Comparison of ENCODE assay signal across 25 mouse cellular contexts in the genomic region with DNA sequence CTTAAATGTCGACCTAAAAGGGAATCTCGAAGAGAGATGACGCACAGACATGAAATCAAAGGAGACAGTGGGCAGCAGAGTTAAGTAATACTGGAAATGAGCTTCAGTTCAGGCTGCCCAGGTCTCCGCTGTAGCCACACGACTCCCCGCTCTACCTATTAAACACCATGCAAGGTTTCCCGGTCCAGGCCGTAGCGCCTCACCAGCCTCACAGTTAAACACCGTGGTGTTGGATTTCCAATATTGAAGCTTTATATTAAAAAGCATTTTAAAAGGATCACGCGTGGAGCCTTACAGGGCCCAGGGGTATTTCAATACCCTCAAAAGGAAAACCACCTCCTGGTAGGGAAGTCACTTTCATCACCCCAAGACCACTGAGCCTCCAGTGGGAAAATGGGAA.
DNase-seq lines count a peak whose midpoint lies in the region; ATAC-seq and TF ChIP-seq lines count a peak whose summit lies in the region.
"Had no signal": no experiment of that assay in that cellular context is flagged by ENCODE, and none has a peak within 500 bp of the region (broad histone marks: within the 10 kb centered on the region; RNA-seq: fewer than 3 reads in every experiment).

No protein-coding gene starts in this region.

- no peaks in the 10 kb centered on the region for H3K9me3 ChIP-seq in hindbrain, embryonic 13.5 days
- no peaks in the 10 kb centered on the region for H3K9me3 ChIP-seq in hindbrain, embryonic 10.5 days
- no peaks in the 10 kb centered on the region for H3K9me3 ChIP-seq in embryonic facial prominence, embryonic 15.5 days (replicated peaks)
- no peaks in the 10 kb centered on the region for H3K9me3 ChIP-seq in limb, embryonic 13.5 days
- H3K9me3 ChIP-seq: forebrain, embryonic 10.5 days; G1E; hindbrain, embryonic 15.5 days; lung, embryonic 15.5 days; neural tube, embryonic 12.5 days had no signal

- DNase-seq in hindbrain, embryonic 10.5 days (ENCODE audit: low spot score): no peak
- peak; percentile 33 for DNase-seq in brain, embryonic 14.5 days (ENCODE audit: low read depth)
- no peak for DNase-seq in heart, adult 9 months (ENCODE audit: low spot score in 2 of 2)
- DNase-seq in layer of hippocampus, postnatal 10 days (ENCODE audit: low spot score in 2 of 2): no peak
- no peak for DNase-seq in adipocyte (ENCODE audit: low spot score)
- DNase-seq: adrenal gland, postnatal 10 days; cerebellum, adult 11-12 months; cerebellum, postnatal 10 days; heart, postnatal 36 days; kidney, adult 2 months; kidney, postnatal 36 days; lung, postnatal 36 days had no signal

- no peaks in the 10 kb centered on the region for H3K27me3 ChIP-seq in hindbrain, embryonic 13.5 days
- H3K27me3 ChIP-seq in hindbrain, embryonic 10.5 days (ENCODE audit: insufficient read depth, poor library complexity, severe bottlenecking): no peaks in the 10 kb centered on the region
- no peaks in the 10 kb centered on the region for H3K27me3 ChIP-seq in embryonic facial prominence, embryonic 15.5 days
- peaks cover 16% of the 10 kb centered on the region for H3K27me3 ChIP-seq in limb, embryonic 13.5 days
- H3K27me3 ChIP-seq: hindbrain, embryonic 15.5 days; lung, embryonic 15.5 days; neural tube, embryonic 12.5 days had no signal

- no peak for TF ChIP-seq CTCF in brain, embryonic 14.5 days (IDR thresholded peaks at IDR 0.05; ENCODE audit: borderline replicate concordance, extremely low read depth, insufficient read depth, insufficient read length)

- H3K4me1 ChIP-seq in hindbrain, embryonic 13.5 days (replicated peaks): peaks cover 6% of the 10 kb centered on the region
- peaks cover 10% of the 10 kb centered on the region for H3K4me1 ChIP-seq in hindbrain, embryonic 10.5 days (replicated peaks)
- H3K4me1 ChIP-seq in embryonic facial prominence, embryonic 15.5 days: peaks cover 32% of the 10 kb centered on the region
- H3K4me1 ChIP-seq in limb, embryonic 13.5 days: peaks cover 40% of the 10 kb centered on the region
- H3K4me1 ChIP-seq: hindbrain, embryonic 15.5 days; lung, embryonic 15.5 days; neural tube, embryonic 12.5 days had no signal

- no peak for TF ChIP-seq POLR2A in brain, embryonic 14.5 days (IDR thresholded peaks at IDR 0.05; ENCODE audit: borderline replicate concordance, extremely low read depth, insufficient read depth, insufficient read length, poor library complexity, severe bottlenecking)

- H3K9ac ChIP-seq in hindbrain, embryonic 13.5 days: no peak overlapping the region
- H3K9ac ChIP-seq in embryonic facial prominence, embryonic 15.5 days: no peak overlapping the region
- H3K9ac ChIP-seq in limb, embryonic 13.5 days: no peak overlapping the region
- H3K9ac ChIP-seq: hindbrain, embryonic 15.5 days; lung, embryonic 15.5 days; neural tube, embryonic 12.5 days had no signal

- H3K27ac ChIP-seq in hindbrain, embryonic 13.5 days: 0 out of 2 replicates have a peak overlapping the region, but pooled peaks have one; percentile 19
- H3K27ac ChIP-seq in hindbrain, embryonic 10.5 days: no peak overlapping the region
- H3K27ac ChIP-seq in embryonic facial prominence, embryonic 15.5 days (replicated peaks): peak overlapping the region; percentile 30; the same call in 1 of the 2 replicates
- H3K27ac ChIP-seq in limb, embryonic 13.5 days: peak overlapping the region; percentile 52; the same call in 1 of the 2 replicates
- H3K27ac ChIP-seq: forebrain, embryonic 10.5 days; hindbrain, embryonic 15.5 days; layer of hippocampus, adult 2 months; lung, embryonic 15.5 days; neural tube, embryonic 12.5 days had no signal

- H3K4me3 ChIP-seq in hindbrain, embryonic 13.5 days: no peak overlapping the region
- H3K4me3 ChIP-seq in hindbrain, embryonic 10.5 days: no peak overlapping the region
- H3K4me3 ChIP-seq in embryonic facial prominence, embryonic 15.5 days (replicated peaks): no peak overlapping the region
- H3K4me3 ChIP-seq in limb, embryonic 13.5 days: no peak overlapping the region
- H3K4me3 ChIP-seq: forebrain, embryonic 10.5 days; hindbrain, embryonic 15.5 days; layer of hippocampus, adult 2 months; lung, embryonic 15.5 days; myocyte; neural tube, embryonic 12.5 days had no signal

- no peak overlapping the region for H3K4me2 ChIP-seq in hindbrain, embryonic 13.5 days
- H3K4me2 ChIP-seq in embryonic facial prominence, embryonic 15.5 days (replicated peaks): no peak overlapping the region
- peak overlapping the region; percentile 30; the same call in 1 of the 2 replicates for H3K4me2 ChIP-seq in limb, embryonic 13.5 days (replicated peaks)
- H3K4me2 ChIP-seq: heart, embryonic 11.5 days; hindbrain, embryonic 15.5 days; liver, embryonic 11.5 days; lung, embryonic 15.5 days; neural tube, embryonic 12.5 days had no signal

- ATAC-seq in hindbrain, embryonic 13.5 days (ENCODE audit: low FRiP score): no peak
- no peak for ATAC-seq in embryonic facial prominence, embryonic 15.5 days (ENCODE audit: insufficient number of reproducible peaks, low FRiP score, low TSS enrichment, low read depth)
- ATAC-seq in limb, embryonic 13.5 days (ENCODE audit: low FRiP score, low read depth): peak; percentile 77
- ATAC-seq: forebrain, embryonic 16.5 days had no signal

- WGBS in hindbrain, embryonic 13.5 days: 74% methylated on average over 12 of the region's 12 CpGs
- WGBS in hindbrain, embryonic 10.5 days: 72% methylated on average over 12 of the region's 12 CpGs
- 48% methylated on average over 12 of the region's 12 CpGs for WGBS in embryonic facial prominence, embryonic 15.5 days
- 18% methylated on average over 12 of the region's 12 CpGs for WGBS in limb, embryonic 13.5 days

- peaks cover 3% of the 10 kb centered on the region for H3K36me3 ChIP-seq in hindbrain, embryonic 13.5 days
- 0 out of 2 replicates have a peak, but pooled peaks cover 3% of the 10 kb centered on the region for H3K36me3 ChIP-seq in hindbrain, embryonic 10.5 days
- peaks cover 7% of the 10 kb centered on the region; the same call in 1 of the 2 replicates for H3K36me3 ChIP-seq in embryonic facial prominence, embryonic 15.5 days
- H3K36me3 ChIP-seq in limb, embryonic 13.5 days: peaks cover 10% of the 10 kb centered on the region; the same call in 1 of the 2 replicates
- H3K36me3 ChIP-seq: hindbrain, embryonic 15.5 days; neural tube, embryonic 12.5 days had no signal
